Mouse (Mus musculus) urinary bladder, adult 2 months (tissue): ENCODE results near the gene Clec4a3. TPM values are rescaled to one million over a fixed set of nuclear protein-coding genes. Genes with fewer than 3 reads are reported as not detected.
"Not testable (repeated sequence)": the region's sequence is repeated elsewhere in the genome, so short reads cannot be mapped to it uniquely, and the experiment has no call there.

ENCODE experiments used
- DNase-seq: peaks from one replicate; pipeline ENCODE4 v3.0.0; 2022; ENCODE audit warnings: low spot score
- polyA plus RNA-seq: library from polyadenylated mRNA; depleted of rRNA; stranded (reverse); fragments of >200 nt; gene quantifications from 2 replicates; pipeline ENCODE4 v1.2.3, GENCODE M21; 2012; rRNA removed

Clec4a3 gene
- polyA plus RNA-seq: 5.0 and 5.4 TPM in 2 replicates

DNA sequence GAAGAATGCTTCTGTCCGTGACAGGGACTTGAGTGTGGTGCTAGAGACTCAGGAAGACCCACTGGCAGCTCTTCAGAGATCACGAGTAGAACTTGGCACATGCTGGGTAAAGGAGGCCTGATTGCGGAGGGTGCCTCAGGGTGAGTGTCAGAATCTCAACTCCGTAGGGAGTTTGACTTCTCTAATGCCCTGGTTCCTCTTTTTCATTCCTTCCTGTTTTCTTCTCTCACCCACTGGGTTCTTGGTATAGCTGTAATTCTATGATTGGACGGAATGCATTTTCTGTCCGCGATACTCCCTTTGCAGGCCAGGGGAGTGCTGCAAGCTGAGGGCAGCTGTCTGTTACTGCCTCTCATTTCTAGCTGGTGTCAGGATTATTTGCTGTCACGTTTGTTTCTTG lies at the start of gene Clec4a3:
Gene Clec4a3 (plus strand): TSS at position 115 of the 400 bp plus-strand sequence.
- no peak for DNase-seq

- DNase-seq: no peak
These were observed 32.4 kb upstream of the Clec4a3 start for GRCm38 (mm10) chr6:122919922-122920321.

DNA sequence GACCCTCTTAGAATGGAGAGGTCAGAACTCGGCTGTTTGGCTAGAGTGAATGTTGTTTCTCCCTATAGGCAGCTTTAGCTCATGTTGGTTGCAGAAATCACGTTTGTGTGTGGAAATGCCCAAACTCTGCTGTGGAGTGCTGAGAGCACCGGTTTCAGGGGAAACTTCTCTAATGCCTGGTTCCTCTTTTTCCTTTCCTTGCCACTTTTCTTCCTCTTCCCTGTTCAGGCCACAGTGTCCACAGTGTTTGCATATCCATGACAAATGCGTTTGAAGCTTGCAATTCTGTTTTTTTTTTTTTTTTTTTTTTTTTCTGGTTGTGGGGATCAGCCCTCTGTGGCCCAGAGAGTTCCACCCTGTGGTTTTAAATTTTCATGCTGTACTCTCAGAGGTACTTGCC lies 30.9 kb upstream of the Clec4a3 start, which contains the start of gene Clec4a1:
Gene Clec4a1 (plus strand): TSS at position 398 of the 400 bp plus-strand sequence.
- no peak for DNase-seq

GRCm38 (mm10) chr6:122934845-122935244 lies 17.5 kb upstream of the Clec4a3 start:
- no peak for DNase-seq

DNA sequence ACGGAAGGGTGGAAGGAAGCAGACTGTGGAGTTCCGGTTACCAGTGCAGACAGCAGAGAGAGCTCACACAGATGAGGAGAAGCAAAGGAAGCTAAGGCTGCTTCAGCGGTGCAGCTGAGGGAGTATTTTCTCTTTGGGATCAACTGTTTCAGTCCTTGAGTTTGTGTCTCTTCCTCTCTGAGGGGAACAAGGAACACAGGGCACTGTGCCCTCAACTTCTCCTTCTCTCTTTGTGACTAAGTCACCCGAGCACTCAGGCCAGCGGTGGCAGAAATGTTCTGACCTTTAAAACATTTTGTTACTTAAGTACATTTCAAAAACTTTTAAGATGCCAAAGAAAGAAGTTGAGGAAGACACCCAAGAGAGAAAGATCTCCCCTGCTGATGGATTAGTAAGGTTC lies 12.7 kb upstream of the Clec4a3 start:
- DNase-seq: no peak

GRCm38 (mm10) chr6:122946760-122947159 lies 5.6 kb upstream of the Clec4a3 start:
- DNase-seq: no peak

- no peak for DNase-seq
These were observed 12.2 kb downstream of the Clec4a3 start for GRCm38 (mm10) chr6:122964562-122964961.

- no peak for DNase-seq
These were observed 16.7 kb downstream of the Clec4a3 start for GRCm38 (mm10) chr6:122969048-122969447.

- no peak for DNase-seq
These were observed 37.6 kb downstream of the Clec4a3 start, which contains the start of gene Clec4a4 for GRCm38 (mm10) chr6:122989876-122990437. Gene Clec4a4, plus strand, starts transcription at chr6:122990367.

DNA sequence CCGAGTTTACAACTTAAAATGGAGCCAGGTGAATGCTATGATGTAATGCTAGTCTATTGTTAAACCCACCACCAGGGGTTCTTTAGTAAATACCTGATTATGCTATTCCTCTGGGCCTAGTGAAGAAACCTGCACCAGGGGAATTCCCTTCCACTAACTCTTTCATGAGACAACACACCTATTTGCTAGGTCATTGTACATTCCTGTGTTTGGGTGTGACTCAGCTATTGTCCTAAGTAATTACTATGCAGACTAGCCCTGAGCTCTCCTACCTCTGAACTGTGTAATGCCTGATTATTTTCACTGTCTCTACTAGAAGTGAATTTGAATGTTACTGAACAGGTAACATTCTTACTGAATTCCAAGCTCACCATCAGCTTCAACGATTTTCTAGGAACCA lies 52.4 kb downstream of the Clec4a3 start:
- DNase-seq: not testable (repeated sequence)

GRCm38 (mm10) chr6:123005591-123005990 lies 53.3 kb downstream of the Clec4a3 start:
- DNase-seq: no peak

Other genes with a start within 250 kb of the Clec4a3 start
- 0.07 and 0.12 TPM in 2 replicates for gene Nanog, start 245.0 kb upstream of the Clec4a3 start, polyA plus RNA-seq
- gene Slc2a3, start 150.9 kb upstream of the Clec4a3 start, polyA plus RNA-seq: 5.1 and 5.9 TPM in 2 replicates
- 7.2 and 15.7 TPM in 2 replicates for gene Foxj2, start 132.6 kb upstream of the Clec4a3 start, polyA plus RNA-seq
- 6.4 TPM in 2 replicates for gene C3ar1, start 96.4 kb upstream of the Clec4a3 start, polyA plus RNA-seq
- 25.5 and 33.1 TPM in 2 replicates for gene Necap1, start 78.0 kb upstream of the Clec4a3 start, polyA plus RNA-seq
- gene Clec4a1, start 30.7 kb upstream of the Clec4a3 start, polyA plus RNA-seq: 11.0 and 11.4 TPM in 2 replicates
- 0.10 TPM in 1 of 2 replicates, not detected in the other for gene Clec4a4, start 37.9 kb downstream of the Clec4a3 start, polyA plus RNA-seq
- 3.4 and 3.8 TPM in 2 replicates for gene Clec4b1, start 97.4 kb downstream of the Clec4a3 start, polyA plus RNA-seq
- 9.3 TPM in 2 replicates for gene Clec4a2, start 153.9 kb downstream of the Clec4a3 start, polyA plus RNA-seq
- gene Clec4b2, start 220.4 kb downstream of the Clec4a3 start, polyA plus RNA-seq: not detected in 2 replicates